Comparison of ENCODE assay signal across 24 mouse cellular contexts in genomic region chr2:10583103-10583502, GRCm38 (mm10).
DNase-seq lines count a peak whose midpoint lies in the region; ATAC-seq lines count a peak whose summit lies in the region.
"Had no signal": no experiment of that assay in that cellular context is flagged by ENCODE, and none has a peak within 500 bp of the region (broad histone marks: within the 10 kb centered on the region; RNA-seq: fewer than 3 reads in every experiment).

No protein-coding gene starts in this region.

- no peak overlapping the region for H3K4me3 ChIP-seq in embryonic facial prominence, embryonic 12.5 days
- no peak overlapping the region for H3K4me3 ChIP-seq in embryonic facial prominence, embryonic 10.5 days
- H3K4me3 ChIP-seq in midbrain, embryonic 11.5 days (ENCODE audit: low read depth, low read length), result no peak overlapping the region
- H3K4me3 ChIP-seq in midbrain, embryonic 15.5 days, result no peak overlapping the region
- H3K4me3 ChIP-seq in liver, embryonic 11.5 days (ENCODE audit: low read depth, low read length), result no peak overlapping the region

- WGBS in embryonic facial prominence, embryonic 12.5 days, result 49% methylated on average over 5 of the region's 5 CpGs
- 70% methylated on average over 5 of the region's 5 CpGs for WGBS in embryonic facial prominence, embryonic 10.5 days
- WGBS in midbrain, embryonic 11.5 days, result 73% methylated on average over 5 of the region's 5 CpGs
- WGBS in midbrain, embryonic 15.5 days, result 71% methylated on average over 5 of the region's 5 CpGs
- 70% methylated on average over 5 of the region's 5 CpGs for WGBS in liver, embryonic 11.5 days

- no peak overlapping the region for H3K27ac ChIP-seq in embryonic facial prominence, embryonic 12.5 days
- H3K27ac ChIP-seq in embryonic facial prominence, embryonic 10.5 days (replicated peaks), result no peak overlapping the region
- H3K27ac ChIP-seq in midbrain, embryonic 11.5 days (ENCODE audit: low read depth, low read length), result no peak overlapping the region
- H3K27ac ChIP-seq in midbrain, embryonic 15.5 days, result no peak overlapping the region
- H3K27ac ChIP-seq in liver, embryonic 11.5 days (ENCODE audit: low read depth, low read length), result no peak overlapping the region

- 0 out of 2 replicates have a peak, but pooled peaks have one; percentile 56 for ATAC-seq in embryonic facial prominence, embryonic 12.5 days (ENCODE audit: insufficient number of reproducible peaks, insufficient read depth, low FRiP score, low TSS enrichment)
- no peak for ATAC-seq in midbrain, embryonic 11.5 days (ENCODE audit: low FRiP score)
- ATAC-seq in midbrain, embryonic 15.5 days (replicated peaks), result no peak
- ATAC-seq in liver, embryonic 11.5 days (replicated peaks; ENCODE audit: low FRiP score), result no peak
- no peak for ATAC-seq in inflammation-experienced regulatory T-cells, adult 6 months
- ATAC-seq: activated CD4-positive, CD25-positive, alpha-beta regulatory T cell, adult 4 months; CD4-positive, CD25-positive, alpha-beta regulatory T cell, adult 4 months; Patski had no signal

- H3K27me3 ChIP-seq in embryonic facial prominence, embryonic 12.5 days, result no peaks in the 10 kb centered on the region
- no peaks in the 10 kb centered on the region for H3K27me3 ChIP-seq in embryonic facial prominence, embryonic 10.5 days (replicated peaks; ENCODE audit: low read depth, poor library complexity, severe bottlenecking)
- H3K27me3 ChIP-seq in midbrain, embryonic 11.5 days (ENCODE audit: control insufficient read depth, insufficient read depth, low read length), result no peaks in the 10 kb centered on the region
- no peaks in the 10 kb centered on the region for H3K27me3 ChIP-seq in midbrain, embryonic 15.5 days (replicated peaks)
- H3K27me3 ChIP-seq in liver, embryonic 11.5 days (replicated peaks; ENCODE audit: control insufficient read depth, insufficient read depth, low read length), result no peaks in the 10 kb centered on the region
- H3K27me3 ChIP-seq: CH12.LX, Patski had no signal

- no peak for DNase-seq in embryonic facial prominence, embryonic 10.5 days (ENCODE audit: low spot score)
- DNase-seq in midbrain, embryonic 11.5 days (ENCODE audit: low spot score, missing footprints), result peak; percentile 51
- peak; percentile 1 for DNase-seq in Muller cell, postnatal 12 days (ENCODE audit: inconsistent ontology term)
- DNase-seq in brain, adult 2 months (ENCODE audit: low read depth, low spot score), result peak; percentile 6
- DNase-seq in liver, embryonic 11.5 days (ENCODE audit: low spot score), result no peak
- DNase-seq: adrenal gland, adult 2 months; adrenal gland, adult 8-10 months; adrenal gland, postnatal 10 days; adrenal gland, postnatal 14 days; adrenal gland, postnatal 25 days; adrenal gland, postnatal 36 days; B cell, adult 2 months; cerebellum, adult 11 months; cerebellum, adult 11-12 months; cerebellum, adult 18-20 months; cerebellum, adult 2 months had no signal

- H3K4me1 ChIP-seq in embryonic facial prominence, embryonic 12.5 days, result no peaks in the 10 kb centered on the region
- no peaks in the 10 kb centered on the region for H3K4me1 ChIP-seq in embryonic facial prominence, embryonic 10.5 days
- no peaks in the 10 kb centered on the region for H3K4me1 ChIP-seq in midbrain, embryonic 11.5 days (ENCODE audit: control insufficient read depth, insufficient read depth, low read length)
- H3K4me1 ChIP-seq in midbrain, embryonic 15.5 days, result no peaks in the 10 kb centered on the region
- no peaks in the 10 kb centered on the region for H3K4me1 ChIP-seq in liver, embryonic 11.5 days (replicated peaks; ENCODE audit: control insufficient read depth, insufficient read depth, low read length)

- H3K9ac ChIP-seq in embryonic facial prominence, embryonic 12.5 days, result no peak overlapping the region
- no peak overlapping the region for H3K9ac ChIP-seq in midbrain, embryonic 11.5 days (ENCODE audit: low read length)
- H3K9ac ChIP-seq in midbrain, embryonic 15.5 days, result no peak overlapping the region
- no peak overlapping the region for H3K9ac ChIP-seq in liver, embryonic 11.5 days (ENCODE audit: low read depth, low read length)

- H3K36me3 ChIP-seq in embryonic facial prominence, embryonic 12.5 days, result no peaks in the 10 kb centered on the region
- no peaks in the 10 kb centered on the region for H3K36me3 ChIP-seq in embryonic facial prominence, embryonic 10.5 days (replicated peaks)
- no peaks in the 10 kb centered on the region for H3K36me3 ChIP-seq in midbrain, embryonic 11.5 days (ENCODE audit: control insufficient read depth, insufficient read depth, low read length)
- no peaks in the 10 kb centered on the region for H3K36me3 ChIP-seq in midbrain, embryonic 15.5 days (replicated peaks)
- no peaks in the 10 kb centered on the region for H3K36me3 ChIP-seq in liver, embryonic 11.5 days (ENCODE audit: control insufficient read depth, insufficient read depth, low read length)

- H3K9me3 ChIP-seq in embryonic facial prominence, embryonic 12.5 days, result no peaks in the 10 kb centered on the region
- H3K9me3 ChIP-seq in embryonic facial prominence, embryonic 10.5 days, result no peaks in the 10 kb centered on the region
- no peaks in the 10 kb centered on the region for H3K9me3 ChIP-seq in midbrain, embryonic 11.5 days (ENCODE audit: control insufficient read depth, low read length)
- H3K9me3 ChIP-seq in midbrain, embryonic 15.5 days, result no peaks in the 10 kb centered on the region
- no peaks in the 10 kb centered on the region for H3K9me3 ChIP-seq in liver, embryonic 11.5 days (ENCODE audit: control insufficient read depth, low read length)
- H3K9me3 ChIP-seq: G1E had no signal

- no peak overlapping the region for H3K4me2 ChIP-seq in embryonic facial prominence, embryonic 12.5 days (replicated peaks)
- no peak overlapping the region for H3K4me2 ChIP-seq in midbrain, embryonic 11.5 days
- no peak overlapping the region for H3K4me2 ChIP-seq in midbrain, embryonic 15.5 days
- H3K4me2 ChIP-seq in liver, embryonic 11.5 days, result no peak overlapping the region

Comparison
In these comparisons a context has a peak if more than half of its experiments do, and no peak if none do; other contexts are left out.
1. DNase-seq: peak in midbrain, embryonic 11.5 days (single experiment), Muller cell, postnatal 12 days (single experiment) and brain, adult 2 months (single experiment); none in embryonic facial prominence, embryonic 10.5 days (single experiment) and liver, embryonic 11.5 days (single experiment).